Mouse (Mus musculus): Measurements from ENCODE around the gene Mapkapk2. TPM values are rescaled to one million over a fixed set of nuclear protein-coding genes. Genes with fewer than 3 reads are reported as not detected.

The Mapkapk2 gene
- polyA plus RNA-seq, 1 experiment: 1.3 TPM

DNA sequence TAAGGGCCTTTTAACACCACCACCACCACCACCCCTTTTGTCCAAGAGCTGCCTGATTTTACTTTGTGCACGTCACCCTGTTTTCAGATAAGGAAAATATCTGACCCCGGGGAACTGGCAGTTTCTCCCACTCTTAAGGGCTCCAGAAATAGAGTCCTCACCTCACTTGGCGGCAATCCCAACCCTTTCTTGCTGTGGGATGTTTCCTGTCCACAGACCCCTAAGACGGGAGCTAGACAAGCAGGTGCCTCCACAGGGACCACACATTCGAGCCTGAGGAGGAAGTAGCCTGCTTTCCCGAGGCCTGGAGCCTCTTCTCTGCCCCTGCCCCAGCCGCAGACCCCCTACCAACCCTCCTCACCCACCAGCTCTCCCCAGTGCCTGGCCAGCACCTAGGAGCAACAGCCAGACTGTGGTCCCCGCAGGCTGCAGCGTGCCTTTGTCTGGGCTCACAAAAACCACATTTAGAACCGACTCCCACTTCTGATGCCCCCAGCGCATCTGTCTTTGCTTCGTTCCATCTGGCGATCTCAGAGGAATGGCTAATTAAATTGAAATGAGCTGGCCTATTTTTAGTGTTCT, 18.9 kb upstream of the Mapkapk2 start:
- H3K4me3 ChIP-seq (replicated peaks): no peak overlapping the region
- no peaks in the 10 kb centered on the region for H3K9me3 ChIP-seq (ENCODE audit: control insufficient read depth, low read length)
- TF ChIP-seq GATA1 (IDR thresholded peaks at IDR 0.05; ENCODE audit: low read length) (no peak), TAL1 (IDR thresholded peaks at IDR 0.05; ENCODE audit: low read length) (no peak)
- no peaks in the 10 kb centered on the region for H3K36me3 ChIP-seq (ENCODE audit: control insufficient read depth)
- H3K27me3 ChIP-seq (ENCODE audit: control insufficient read depth): peaks cover 19% of the 10 kb centered on the region
- H3K4me1 ChIP-seq (ENCODE audit: control insufficient read depth): peaks cover 26% of the 10 kb centered on the region

DNA sequence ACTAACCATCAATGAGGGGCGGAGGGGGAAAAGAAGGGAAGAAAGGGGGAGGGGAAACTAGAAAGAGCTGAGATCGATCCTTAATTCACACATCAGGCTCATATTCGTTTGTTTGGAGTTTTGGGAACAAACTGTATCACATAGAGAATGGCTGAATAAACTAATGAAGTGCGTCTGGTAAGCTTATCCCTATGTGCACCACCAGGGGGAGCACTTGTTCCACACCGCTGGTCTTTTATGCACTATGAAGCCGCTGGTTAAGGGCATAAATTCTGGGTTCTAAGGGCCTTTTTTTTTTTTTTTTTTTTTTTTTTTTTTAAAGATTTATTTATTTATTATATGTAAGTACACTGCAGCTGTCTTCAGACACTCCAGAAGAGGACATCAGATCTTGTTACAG, 18.3 kb upstream of the Mapkapk2 start:
- H3K27me3 ChIP-seq (ENCODE audit: control insufficient read depth): peaks cover 19% of the 10 kb centered on the region
- peaks cover 26% of the 10 kb centered on the region for H3K4me1 ChIP-seq (ENCODE audit: control insufficient read depth)
- H3K4me3 ChIP-seq (replicated peaks): no peak overlapping the region
- no peaks in the 10 kb centered on the region for H3K9me3 ChIP-seq (ENCODE audit: control insufficient read depth, low read length)
- TF ChIP-seq GATA1 (IDR thresholded peaks at IDR 0.05; ENCODE audit: low read length) (no peak), TAL1 (IDR thresholded peaks at IDR 0.05; ENCODE audit: low read length) (no peak)
- no peaks in the 10 kb centered on the region for H3K36me3 ChIP-seq (ENCODE audit: control insufficient read depth)

DNA sequence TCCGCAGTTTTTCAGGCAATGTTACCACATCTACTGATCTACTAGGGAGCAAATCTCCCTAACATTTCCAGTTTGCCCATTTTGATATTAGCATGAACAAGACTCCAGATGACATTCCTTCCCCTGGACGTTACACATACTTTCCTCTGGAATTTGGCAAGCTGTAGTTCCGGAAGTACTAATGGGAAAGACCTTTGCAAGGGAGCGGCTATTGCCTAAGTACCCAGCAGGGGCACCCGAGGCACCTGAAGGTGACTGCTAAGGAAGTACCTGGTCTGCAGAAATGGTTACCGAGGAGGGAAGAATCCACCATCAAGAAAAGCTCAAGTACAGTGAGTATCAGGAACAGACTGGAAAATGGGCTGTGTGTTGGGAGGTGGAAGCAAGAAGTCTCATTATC, 14.9 kb upstream of the Mapkapk2 start:
- no peaks in the 10 kb centered on the region for H3K36me3 ChIP-seq (ENCODE audit: control insufficient read depth)
- H3K4me3 ChIP-seq (replicated peaks): no peak overlapping the region
- H3K9me3 ChIP-seq (ENCODE audit: control insufficient read depth, low read length): no peaks in the 10 kb centered on the region
- TF ChIP-seq TAL1 (IDR thresholded peaks at IDR 0.05; ENCODE audit: low read length) (no peak), GATA1 (IDR thresholded peaks at IDR 0.05; ENCODE audit: low read length) (no peak)
- peaks cover 5% of the 10 kb centered on the region for H3K4me1 ChIP-seq (ENCODE audit: control insufficient read depth)
- H3K27me3 ChIP-seq (ENCODE audit: control insufficient read depth): peaks cover 16% of the 10 kb centered on the region

DNA sequence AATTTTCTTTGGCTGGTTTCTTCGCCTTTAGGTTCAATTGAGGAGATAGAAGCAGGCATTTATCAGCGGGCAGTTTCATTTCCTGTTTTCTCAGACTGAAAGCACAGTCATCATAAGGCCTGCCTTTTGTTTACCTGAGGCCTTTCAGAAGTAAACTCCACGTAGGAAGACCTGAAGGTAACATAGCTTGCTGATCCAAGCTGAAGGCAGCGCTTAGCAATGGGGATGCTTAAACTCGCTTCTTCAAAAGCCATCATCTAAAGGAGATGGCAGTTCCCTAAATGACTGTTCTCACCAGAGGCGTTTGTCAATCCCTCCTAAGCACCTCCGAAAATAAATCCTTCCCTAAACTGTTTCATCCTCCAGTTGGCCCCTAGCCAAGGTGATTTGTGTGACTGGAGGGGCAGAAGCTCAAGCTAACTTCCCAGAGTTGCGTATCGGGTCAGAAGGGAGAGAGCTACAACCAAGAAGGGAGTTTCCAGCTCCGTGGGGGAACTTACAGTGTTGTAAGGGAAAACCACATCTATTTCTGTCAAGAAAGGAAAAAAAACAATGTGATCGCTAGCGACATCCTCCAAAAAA, 13.0 kb upstream of the Mapkapk2 start:
- TF ChIP-seq GATA1 (IDR thresholded peaks at IDR 0.05; ENCODE audit: low read length): no peak
- no peak for TF ChIP-seq TAL1 (IDR thresholded peaks at IDR 0.05; ENCODE audit: low read length)
- no peak overlapping the region for H3K4me3 ChIP-seq (replicated peaks)
- no peaks in the 10 kb centered on the region for H3K4me1 ChIP-seq (ENCODE audit: control insufficient read depth)
- H3K27me3 ChIP-seq (ENCODE audit: control insufficient read depth): peaks cover 6% of the 10 kb centered on the region
- no peaks in the 10 kb centered on the region for H3K9me3 ChIP-seq (ENCODE audit: control insufficient read depth, low read length)
- no peaks in the 10 kb centered on the region for H3K36me3 ChIP-seq (ENCODE audit: control insufficient read depth)

DNA sequence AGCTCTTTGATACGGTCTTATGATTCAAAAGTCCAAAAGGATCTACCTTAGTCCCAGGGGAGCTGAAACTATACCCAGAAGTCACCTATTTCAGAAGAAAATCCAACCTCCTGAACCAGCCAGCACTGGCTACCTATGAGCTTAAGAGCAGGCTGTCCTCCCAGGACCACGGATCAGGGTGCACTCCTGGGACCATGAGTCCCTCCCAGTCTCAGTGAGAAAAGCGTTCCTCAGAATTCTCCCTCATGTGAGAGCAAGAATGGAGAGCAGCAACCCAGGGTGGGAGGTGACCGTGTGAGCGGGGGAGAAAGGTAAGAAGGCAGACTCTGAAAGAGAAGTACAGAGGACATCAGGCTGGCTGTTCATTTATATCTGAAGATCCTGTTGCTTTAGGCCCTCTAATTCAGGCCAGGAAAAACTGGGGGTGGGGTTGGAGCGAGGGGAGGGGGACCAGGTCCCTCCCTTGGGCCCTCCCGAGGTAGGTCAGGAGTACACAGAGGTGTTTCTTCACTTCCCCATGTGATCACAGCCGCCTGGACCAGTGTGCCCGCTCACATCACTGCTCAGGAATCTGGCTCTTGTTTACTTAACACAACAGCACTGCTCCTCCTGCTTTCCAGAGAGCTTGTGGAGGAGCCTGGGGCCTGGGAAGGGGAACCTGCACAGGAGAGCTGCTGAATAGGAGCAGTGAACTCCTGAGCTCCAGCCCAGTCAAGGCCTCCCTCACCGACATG, 10.1 kb upstream of the Mapkapk2 start:
- Histone ChIP-seq H3K4me1 (ENCODE audit: control insufficient read depth) (no peaks in the 10 kb centered on the region), H3K36me3 (ENCODE audit: control insufficient read depth) (no peaks in the 10 kb centered on the region), H3K4me3 (replicated peaks) (no peak overlapping the region), H3K9me3 (ENCODE audit: control insufficient read depth, low read length) (no peaks in the 10 kb centered on the region), H3K27me3 (ENCODE audit: control insufficient read depth) (peaks cover 5% of the 10 kb centered on the region)
- TF ChIP-seq GATA1 (IDR thresholded peaks at IDR 0.05; ENCODE audit: low read length): no peak
- no peak for TF ChIP-seq TAL1 (IDR thresholded peaks at IDR 0.05; ENCODE audit: low read length)

DNA sequence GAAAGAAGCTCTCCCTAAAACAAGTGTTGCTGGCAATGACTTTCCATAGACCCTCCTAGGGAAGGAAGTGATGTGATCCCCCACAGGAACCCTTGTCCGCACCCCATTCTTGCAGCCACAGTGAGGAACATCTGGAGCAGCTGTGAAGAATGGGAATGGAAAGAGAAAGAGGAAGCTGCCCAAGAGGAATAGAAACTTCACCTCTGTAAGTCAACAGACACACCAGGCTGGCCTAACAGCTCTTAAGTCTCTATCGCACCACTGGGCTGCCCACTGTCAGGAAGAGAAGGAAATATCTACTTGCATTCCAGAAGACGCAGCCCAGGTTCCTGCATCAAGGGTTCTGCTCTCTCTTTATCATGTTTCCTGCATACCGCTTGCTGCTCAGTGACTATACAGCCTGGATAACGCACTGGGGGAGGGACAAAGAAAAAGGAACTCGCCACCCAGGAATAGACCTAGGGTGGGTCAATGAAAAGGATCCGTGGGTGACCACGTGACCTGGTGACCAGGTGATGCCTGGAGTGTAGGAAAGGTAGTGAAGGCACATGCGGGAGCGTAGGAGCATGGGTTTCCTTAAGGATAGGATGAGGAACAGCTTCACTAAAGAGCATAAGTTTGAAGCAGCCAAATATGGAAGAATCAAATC, 6.3 kb upstream of the Mapkapk2 start:
- peaks cover 14% of the 10 kb centered on the region for H3K27me3 ChIP-seq (ENCODE audit: control insufficient read depth)
- H3K4me1 ChIP-seq (ENCODE audit: control insufficient read depth): peaks cover 2% of the 10 kb centered on the region; the same call in 1 of the 2 replicates
- TF ChIP-seq TAL1 (IDR thresholded peaks at IDR 0.05; ENCODE audit: low read length): no peak
- TF ChIP-seq GATA1 (IDR thresholded peaks at IDR 0.05; ENCODE audit: low read length): no peak
- no peaks in the 10 kb centered on the region for H3K9me3 ChIP-seq (ENCODE audit: control insufficient read depth, low read length)
- no peaks in the 10 kb centered on the region for H3K36me3 ChIP-seq (ENCODE audit: control insufficient read depth)
- H3K4me3 ChIP-seq (replicated peaks): no peak overlapping the region

DNA sequence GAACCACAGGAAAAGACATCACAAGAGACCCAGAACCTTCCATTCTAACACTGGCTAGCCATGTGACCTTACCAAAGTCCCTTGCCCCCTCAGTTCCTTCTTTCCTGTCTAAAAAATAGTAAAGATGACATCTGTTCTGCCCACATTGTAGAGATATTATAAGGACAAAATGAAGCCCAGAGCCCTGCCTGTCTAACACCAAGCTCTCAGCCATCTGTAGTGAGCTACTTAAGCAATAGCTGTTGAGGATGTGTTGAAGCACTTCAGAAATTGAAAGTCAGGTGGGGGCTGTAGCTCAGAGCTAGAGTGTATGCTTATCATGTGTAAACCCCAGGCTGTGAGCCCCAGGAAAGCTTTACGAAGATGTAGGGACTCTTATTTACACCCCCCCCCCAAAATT, 3.2 kb upstream of the Mapkapk2 start:
- TF ChIP-seq GATA1 (IDR thresholded peaks at IDR 0.05; ENCODE audit: low read length) (no peak), TAL1 (IDR thresholded peaks at IDR 0.05; ENCODE audit: low read length) (no peak)
- H3K27me3 ChIP-seq (ENCODE audit: control insufficient read depth): peaks cover 32% of the 10 kb centered on the region

DNA sequence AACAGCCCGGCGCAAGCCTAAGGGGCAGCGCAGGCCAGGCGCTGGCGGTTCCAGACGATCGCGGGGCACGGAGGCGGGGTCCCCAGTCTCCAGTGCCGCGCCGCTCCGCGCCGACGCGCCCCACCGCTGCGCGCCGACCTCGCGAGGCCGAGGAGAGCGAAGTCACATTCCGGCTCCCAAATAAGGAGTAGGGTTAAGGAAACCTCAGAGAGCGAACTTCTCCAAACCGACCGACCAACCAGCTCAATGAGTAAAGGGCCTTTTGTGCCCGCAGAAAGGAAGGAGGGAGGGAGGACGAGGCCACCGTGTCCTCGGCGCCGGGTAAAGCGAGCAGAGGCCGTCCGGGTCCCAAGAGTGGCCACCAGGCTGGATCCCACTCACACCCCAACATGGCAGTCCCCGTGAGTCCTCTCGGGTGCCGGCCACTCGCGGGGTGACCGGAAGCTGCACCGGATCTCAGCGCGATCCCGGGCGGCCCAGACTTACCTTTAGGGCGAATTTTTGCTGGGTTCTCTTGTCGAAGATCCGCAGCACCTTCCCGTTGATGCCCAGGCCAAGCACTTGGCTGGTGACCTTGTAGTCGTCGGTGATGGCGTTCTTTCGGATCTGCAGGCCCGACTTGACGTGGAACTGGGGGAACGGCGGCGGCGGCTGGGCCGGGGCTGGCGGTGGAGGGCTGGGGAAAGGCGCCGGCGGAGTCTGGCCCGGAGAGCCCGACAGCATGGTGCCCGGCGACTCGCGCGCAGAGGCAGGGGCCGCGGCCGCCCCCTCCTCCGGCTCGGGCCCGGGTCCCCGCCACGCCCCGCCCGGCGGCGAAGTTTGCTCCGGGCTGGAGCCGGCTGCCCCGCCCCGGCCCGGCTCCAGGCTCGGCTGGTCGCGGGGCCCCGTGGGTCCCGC, 575 bp downstream of the Mapkapk2 start:
- no peaks in the 10 kb centered on the region for H3K9me3 ChIP-seq (ENCODE audit: control insufficient read depth, low read length)
- H3K4me3 ChIP-seq (replicated peaks): peak overlapping the region; percentile 84
- H3K4me1 ChIP-seq (ENCODE audit: control insufficient read depth): peaks cover 33% of the 10 kb centered on the region
- TF ChIP-seq TAL1 (IDR thresholded peaks at IDR 0.05; ENCODE audit: low read length) (no peak), GATA1 (IDR thresholded peaks at IDR 0.05; ENCODE audit: low read length) (no peak)
- peaks cover 26% of the 10 kb centered on the region for H3K27me3 ChIP-seq (ENCODE audit: control insufficient read depth)
- H3K36me3 ChIP-seq (ENCODE audit: control insufficient read depth): no peaks in the 10 kb centered on the region; the same call in 1 of the 2 replicates

More for the DNA sequence above, 3.2 kb upstream of the Mapkapk2 start:
- H3K9me3 ChIP-seq (ENCODE audit: control insufficient read depth, low read length): no peaks in the 10 kb centered on the region
- H3K4me3 ChIP-seq (replicated peaks): no peak overlapping the region
- H3K4me1 ChIP-seq (ENCODE audit: control insufficient read depth): peaks cover 27% of the 10 kb centered on the region
- no peaks in the 10 kb centered on the region for H3K36me3 ChIP-seq (ENCODE audit: control insufficient read depth)
